Mouse (Mus musculus): ENCODE measurements around the gene Stra8.

GRCm38 (mm10) chr6:34959131-34959530, 39.2 kb downstream of the Stra8 start:
- TF ChIP-seq POLR2A (IDR thresholded peaks at IDR 0.05; ENCODE audit: extremely low read depth, insufficient read depth, low read length) (no peak), CTCF (IDR thresholded peaks at IDR 0.05; ENCODE audit: extremely low read depth, insufficient read depth, low read length) (no peak)
